Mouse (Mus musculus) cerebellum, adult 9-11 months (tissue): ENCODE data around the gene Atxn2l.

ENCODE experiments used
- DNase-seq: peaks from one replicate; pipeline ENCODE4 v3.0.0; 2022

Gene Atxn2l

GRCm38 (mm10) chr7:126460623-126461399 is 42.4 kb downstream of the Atxn2l start:
- DNase-seq = no peak

DNA sequence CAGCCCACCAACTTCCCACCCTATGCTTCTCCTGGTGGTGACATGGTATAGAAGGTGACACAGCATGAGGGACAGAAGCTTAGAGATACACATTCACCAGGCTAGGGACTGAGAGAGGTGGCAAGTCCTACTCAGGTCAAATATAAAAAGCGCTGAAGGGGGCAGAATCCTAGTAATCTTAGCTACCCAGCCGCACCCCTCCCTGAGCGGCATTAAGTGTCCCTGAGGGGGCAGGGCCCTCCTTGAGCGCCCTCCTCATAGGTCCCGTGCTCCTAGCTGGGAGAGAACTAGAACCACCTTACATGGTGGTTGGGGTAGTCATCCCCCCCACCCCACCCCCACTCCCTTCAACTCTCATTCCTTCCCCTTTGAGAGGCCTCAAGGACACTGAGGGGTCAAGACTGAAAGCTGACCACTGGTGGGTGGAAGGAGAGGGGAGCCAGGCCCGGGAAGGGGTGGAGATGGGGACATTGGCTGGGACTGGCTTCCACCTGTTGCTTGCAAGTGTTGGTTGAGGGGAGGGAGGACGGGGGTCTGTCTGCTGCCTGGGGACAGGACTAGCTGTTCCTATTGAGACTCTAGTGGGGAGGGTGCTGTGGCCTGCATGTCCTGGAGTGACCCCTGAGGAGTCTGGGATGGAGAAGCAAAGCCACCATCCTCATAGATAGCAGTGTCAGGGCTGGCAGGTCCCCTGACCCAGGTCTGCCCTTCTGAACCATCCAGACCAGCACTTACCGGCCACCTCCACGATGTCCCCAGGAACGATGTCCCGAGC is 44.2 kb downstream of the Atxn2l start:
- DNase-seq = no peak

DNA sequence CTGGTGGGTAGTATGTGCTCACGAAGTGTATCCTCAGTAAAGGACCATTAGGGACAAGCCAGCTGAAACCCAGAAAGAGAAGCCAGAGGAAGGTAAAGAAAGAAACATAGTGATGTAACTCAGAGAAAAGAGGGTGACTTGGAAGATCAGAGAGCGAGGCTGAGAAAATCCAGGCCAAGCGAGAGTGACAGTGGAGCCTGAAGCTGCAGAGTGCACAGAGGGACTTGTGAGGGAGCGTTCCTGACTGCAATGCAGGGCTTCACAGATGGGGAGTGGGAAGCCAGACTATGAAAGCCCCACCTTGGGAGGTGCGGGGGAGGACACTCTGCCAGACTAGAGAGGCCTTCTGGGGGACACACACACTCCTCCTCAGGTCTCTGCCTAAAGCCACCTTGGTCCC is 45.0 kb downstream of the Atxn2l start:
- no peak for DNase-seq

DNA sequence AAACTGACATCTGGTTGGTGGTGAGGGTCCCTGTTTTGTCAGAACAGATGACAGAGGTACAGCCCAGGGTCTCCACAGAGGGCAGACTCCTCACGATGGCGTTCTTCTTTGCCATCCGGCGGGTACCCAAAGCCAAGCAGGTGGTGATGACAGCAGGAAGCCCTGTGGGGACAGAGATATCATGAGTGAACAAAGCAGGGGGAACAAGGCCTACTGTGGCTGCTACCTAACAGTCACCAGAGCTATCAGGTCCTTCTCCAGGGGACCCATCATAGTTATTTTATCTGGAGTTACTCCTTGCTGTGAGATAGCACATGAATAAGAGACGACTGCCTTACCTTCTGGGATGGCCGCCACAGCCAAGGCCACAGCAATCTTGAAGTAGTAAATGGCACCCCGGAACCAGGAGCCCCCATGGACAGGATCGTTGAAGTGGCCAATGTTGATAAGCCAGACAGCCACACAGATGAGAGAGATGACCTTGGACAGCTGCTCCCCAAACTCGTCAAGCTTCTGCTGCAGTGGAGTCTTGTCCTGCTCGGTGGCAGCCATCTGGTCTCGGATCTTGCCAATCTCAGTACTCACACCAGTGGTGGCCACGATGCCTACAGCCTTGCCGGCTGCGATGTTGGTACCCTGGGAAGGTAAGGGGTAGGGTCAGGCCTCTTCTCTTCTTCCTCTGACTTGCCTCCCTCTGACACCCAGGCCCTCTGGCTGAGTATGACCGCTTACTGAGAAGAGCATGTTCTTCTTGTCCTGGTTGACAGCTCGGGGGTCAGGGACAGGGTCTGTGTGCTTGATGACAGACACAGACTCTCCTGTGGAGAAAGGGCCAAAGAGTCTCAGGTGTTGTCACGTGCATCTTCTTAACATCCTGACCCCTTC is 46.6 kb downstream of the Atxn2l start:
- no peak for DNase-seq

- DNase-seq = no peak
Measured at GRCm38 (mm10) chr7:126455242-126455641, 48.0 kb downstream of the Atxn2l start.

DNA sequence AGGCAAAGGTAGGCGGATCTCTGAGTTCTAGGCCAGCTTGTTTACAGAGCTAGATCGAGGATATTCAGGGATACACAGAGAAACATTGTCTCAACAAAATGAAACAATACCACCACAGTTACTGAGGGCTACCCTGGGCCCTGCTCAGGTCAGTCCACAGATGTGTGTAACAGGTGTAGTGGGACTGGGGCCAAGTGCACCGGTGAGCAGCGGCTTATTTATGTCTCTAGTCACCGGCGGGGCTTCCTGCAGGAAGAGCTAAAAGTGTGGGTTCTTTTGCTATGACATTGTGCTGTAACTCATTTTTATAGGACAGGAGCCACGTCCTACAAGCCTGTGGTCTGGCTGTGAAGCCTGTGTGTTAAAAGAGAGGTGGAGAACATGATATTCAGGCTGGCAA is 49.4 kb downstream of the Atxn2l start:
- DNase-seq = no peak

DNA sequence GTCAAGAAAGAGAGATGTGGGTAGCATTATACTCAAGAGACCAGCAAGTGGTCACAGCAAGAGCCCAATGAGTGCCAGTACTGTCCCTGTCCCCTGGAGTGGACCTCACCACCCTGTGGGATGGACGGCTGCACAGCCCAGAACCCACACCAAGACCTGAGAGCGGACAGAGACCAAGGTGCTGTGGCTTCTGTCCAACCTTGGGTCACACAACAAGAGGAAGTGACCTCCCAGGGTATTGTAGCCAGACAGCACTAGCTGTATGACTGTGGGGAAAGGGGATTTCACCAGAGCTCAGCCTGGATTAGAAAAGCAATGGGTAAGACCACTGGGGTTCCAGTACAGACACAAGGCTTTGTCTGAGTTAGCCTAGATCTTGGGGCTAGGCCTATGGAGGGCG is 51.0 kb downstream of the Atxn2l start:
- no peak for DNase-seq

GRCm38 (mm10) chr7:126450641-126451040 is 52.6 kb downstream of the Atxn2l start:
- DNase-seq = no peak

DNA sequence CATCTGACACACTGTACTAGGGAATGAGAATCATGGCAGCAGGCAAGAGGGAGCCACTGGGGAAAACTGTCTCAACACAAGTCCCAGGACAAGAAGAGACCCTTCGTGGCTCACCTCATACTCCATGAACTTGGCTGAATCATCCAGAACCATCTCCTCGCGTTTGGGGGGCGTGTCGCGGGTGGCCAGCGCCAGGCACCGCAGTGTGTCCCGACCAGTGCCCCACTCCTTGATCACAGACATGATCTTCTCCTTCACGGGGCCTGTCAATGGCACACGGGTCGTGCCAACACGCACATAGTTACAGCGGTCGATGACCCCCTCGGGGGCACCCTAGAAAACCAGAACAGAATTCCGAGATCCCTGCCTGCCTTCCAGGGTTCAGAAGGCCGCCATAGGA is 53.2 kb downstream of the Atxn2l start:
- DNase-seq = no peak

DNA sequence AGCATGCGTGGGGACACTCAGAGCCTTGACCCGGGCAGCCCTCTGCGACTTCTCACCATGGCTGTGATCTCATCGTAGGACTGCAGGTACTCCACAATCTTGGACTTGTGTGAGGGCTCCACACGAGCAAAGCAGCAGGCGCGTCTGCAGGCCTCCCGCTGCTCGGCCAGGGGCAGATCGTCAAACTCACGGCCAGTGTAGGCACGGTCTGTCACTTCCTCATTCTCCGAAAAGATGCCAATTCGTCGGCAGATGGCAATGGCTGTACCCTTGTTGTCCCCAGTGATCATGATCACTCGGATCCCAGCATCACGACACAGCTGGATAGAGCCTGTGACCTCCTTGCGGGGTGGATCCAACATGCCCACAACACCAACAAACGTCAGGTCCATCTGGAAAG is 54.8 kb downstream of the Atxn2l start:
- DNase-seq = no peak

DNA sequence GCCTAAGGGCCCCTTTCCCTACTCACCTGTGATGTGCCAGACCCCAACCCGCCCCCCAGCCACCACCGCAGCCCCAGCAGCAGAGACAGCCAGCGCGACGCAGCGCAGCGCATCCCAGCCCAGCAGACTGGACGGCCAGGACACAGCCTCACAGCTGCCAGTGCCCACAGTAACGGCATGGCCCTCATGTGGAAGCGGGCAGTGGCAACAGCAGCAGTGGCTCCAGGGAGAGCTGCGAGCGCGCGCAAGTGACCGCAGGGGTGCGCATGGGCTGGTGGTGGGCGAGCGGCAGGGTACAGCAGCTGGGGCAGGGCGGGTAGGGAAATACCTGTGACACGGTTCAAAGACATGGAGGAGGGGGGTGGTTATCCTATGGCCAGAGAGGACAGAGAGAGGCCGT is 57.0 kb downstream of the Atxn2l start:
- DNase-seq = no peak

GRCm38 (mm10) chr7:126445104-126445815 is 58.0 kb downstream of the Atxn2l start:
- DNase-seq = no peak

GRCm38 (mm10) chr7:126444536-126444935 is 58.7 kb downstream of the Atxn2l start:
- DNase-seq = no peak

DNA sequence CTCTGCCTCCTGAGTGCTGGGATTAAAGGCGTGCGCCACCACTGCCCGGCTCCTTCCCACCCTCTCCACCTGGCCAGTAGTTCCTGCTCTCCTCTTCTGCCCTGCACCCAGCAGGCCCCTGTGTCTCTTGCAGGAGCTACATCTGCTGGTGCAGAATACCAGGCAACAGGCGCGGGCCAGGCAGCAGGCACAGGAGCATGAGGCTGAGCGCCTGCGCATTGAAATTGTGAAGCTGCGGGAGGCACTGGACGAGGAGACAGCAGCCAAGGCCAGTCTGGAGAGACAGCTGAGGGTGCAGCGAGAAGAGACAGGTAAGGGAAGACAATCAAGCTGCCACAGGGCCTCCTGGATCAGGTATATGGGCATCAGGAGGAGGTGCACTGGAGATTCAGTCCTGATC is 59.2 kb downstream of the Atxn2l start:
- DNase-seq = no peak
